Mouse (Mus musculus) megakaryocyte-erythroid progenitor cell, adult 5-6 weeks (primary cell): Measurements from ENCODE around the gene Trappc2l. TPM values are rescaled to one million over a fixed set of nuclear protein-coding genes. Genes with fewer than 3 reads are reported as not detected.
"Not testable (repeated sequence)": the region's sequence is repeated elsewhere in the genome, so short reads cannot be mapped to it uniquely, and the experiment has no call there.

Source experiments
- ATAC-seq: replicated peaks from 2 replicates; pipeline ENCODE4 v1.8.0; 2016; ENCODE audit warnings: mild to moderate bottlenecking, inconsistent platforms; ENCODE audit not compliant: severe bottlenecking, poor library complexity, low FRiP score, low TSS enrichment
- total RNA-seq, 2 experiments: library from RNA; stranded (forward) in 1 of 2; stranded (reverse) in 1 of 2; fragments of 200-1000, 215-1000 nt in 1 of 2; fragments of >200 nt in 1 of 2; fragmentation: Nextera tagmentation in 1 of 2; gene quantifications; 2 replicates each; pipeline ENCODE4 v1.2.3; 2014 to 2017

Trappc2l gene
- total RNA-seq, 2 experiments from 2014 or later = 19.6 to 27.7 TPM

DNA sequence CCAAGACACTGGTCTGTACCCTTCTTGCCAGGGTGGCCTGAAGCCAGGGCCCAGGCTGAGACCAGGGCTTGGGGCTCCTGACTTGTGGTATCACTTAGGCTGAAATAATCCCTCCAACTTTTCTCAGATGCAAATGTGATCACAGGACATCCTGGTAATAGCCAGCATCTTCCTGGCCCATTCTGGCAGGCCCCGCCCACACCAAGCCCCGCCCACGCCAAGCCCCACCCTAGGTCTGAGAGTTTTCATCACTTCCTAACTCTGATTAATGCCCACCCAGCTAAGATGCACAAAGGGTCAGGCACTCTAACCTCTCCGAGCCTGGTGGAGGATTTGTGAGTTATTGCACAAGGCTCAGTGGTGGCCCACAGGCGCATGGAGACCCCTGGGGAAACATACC lies 9.0 kb downstream of the Trappc2l start:
- ATAC-seq = no peak

DNA sequence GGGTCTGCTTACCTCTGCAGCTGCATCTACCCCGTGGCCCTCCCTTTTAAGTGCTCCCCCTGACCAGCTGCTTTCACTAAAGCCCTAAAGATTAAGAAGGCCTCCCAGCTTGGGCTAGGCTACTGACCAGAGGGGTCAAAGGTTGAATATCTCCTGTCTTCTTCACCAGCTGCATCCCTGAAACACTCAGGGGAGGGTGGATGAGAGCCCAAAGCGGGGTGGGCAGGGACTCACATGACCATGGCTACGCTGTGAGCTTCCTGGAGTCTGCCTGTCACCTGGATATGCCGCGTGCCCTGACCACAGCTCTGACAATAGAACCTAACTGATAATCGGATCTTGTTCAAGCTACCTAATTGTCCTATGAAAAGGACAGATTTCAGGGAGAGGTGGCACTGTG lies 11.3 kb downstream of the Trappc2l start, which contains the start of gene Pabpn1l:
Gene Pabpn1l, minus strand, starts transcription at position 13 of the 400 bp plus-strand sequence.
- no peak for ATAC-seq

- no peak for ATAC-seq
Observed at GRCm38 (mm10) chr8:122623844-122624642, 12.6 kb downstream of the Trappc2l start.

- no peak for ATAC-seq
Observed at GRCm38 (mm10) chr8:122624653-122625052, 13.2 kb downstream of the Trappc2l start.

DNA sequence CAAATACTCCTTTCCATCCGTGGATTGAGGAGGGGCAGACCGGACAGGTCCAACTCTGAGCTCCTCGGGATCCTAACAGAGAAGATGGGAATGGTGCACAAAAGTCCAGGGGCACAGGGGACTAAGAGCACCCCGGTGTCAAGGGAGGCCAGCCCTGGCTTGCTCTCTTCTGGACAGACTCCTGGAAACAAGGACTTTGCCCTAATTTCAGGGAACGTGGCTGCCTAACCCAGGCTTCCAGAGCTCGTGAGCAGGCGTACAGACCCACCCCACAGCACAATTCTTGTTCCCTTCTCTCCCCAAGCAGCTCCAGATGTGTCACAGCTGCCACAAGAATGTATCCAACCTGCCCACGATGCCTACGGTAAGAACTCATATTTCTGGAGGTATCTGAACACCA lies 14.4 kb downstream of the Trappc2l start:
- no peak for ATAC-seq

DNA sequence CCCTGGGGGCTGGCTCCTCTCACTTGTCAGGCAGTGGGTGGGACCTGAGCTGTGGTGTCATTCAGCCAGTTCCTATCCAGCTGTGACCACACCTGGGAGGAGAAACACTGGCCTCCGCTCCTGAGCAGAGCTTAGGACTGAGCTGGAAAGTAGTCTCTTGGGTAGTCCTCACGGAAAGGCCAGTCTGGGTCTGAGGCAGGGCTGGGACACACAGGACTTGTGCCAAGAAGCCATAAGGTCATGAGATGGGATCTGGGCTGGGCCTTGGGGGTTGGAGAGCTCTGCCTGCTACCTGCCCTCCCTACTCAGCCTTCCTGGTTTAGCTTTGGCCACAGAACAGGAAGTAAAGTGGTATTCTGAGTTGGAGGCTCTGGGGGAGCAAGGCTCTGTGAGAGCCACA lies 15.5 kb downstream of the Trappc2l start:
- 0 out of 2 replicates have a peak, but pooled peaks have one; percentile 5 for ATAC-seq

GRCm38 (mm10) chr8:122629388-122629787 lies 17.9 kb downstream of the Trappc2l start:
- no peak for ATAC-seq

GRCm38 (mm10) chr8:122630696-122631095 lies 19.3 kb downstream of the Trappc2l start:
- ATAC-seq = no peak

DNA sequence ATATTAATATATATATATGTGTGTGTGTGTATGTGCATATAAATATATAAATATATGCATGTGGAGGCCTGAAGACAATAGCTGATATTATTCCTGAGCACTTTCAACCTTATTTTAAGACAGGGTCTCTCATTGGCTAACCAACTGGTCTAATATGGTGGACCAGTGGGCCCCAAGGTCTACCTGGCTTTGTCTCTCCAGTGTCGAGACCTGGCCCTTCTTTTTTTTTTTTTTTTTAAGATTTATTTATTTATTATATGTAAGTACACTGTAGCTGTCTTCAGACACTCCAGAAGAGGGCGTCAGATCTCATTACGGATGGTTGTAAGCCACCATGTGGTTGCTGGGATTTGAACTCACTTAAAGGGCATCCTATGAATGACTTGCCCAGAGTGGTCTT lies 20.7 kb downstream of the Trappc2l start:
- not testable (repeated sequence) for ATAC-seq

- ATAC-seq = no peak
Observed at GRCm38 (mm10) chr8:122633205-122633604, 21.8 kb downstream of the Trappc2l start.

GRCm38 (mm10) chr8:122635878-122636802 lies 24.7 kb downstream of the Trappc2l start:
- ATAC-seq = peak; percentile 56

GRCm38 (mm10) chr8:122636803-122637175 lies 25.3 kb downstream of the Trappc2l start:
- no peak for ATAC-seq

GRCm38 (mm10) chr8:122637230-122637629 lies 25.8 kb downstream of the Trappc2l start:
- ATAC-seq = no peak

DNA sequence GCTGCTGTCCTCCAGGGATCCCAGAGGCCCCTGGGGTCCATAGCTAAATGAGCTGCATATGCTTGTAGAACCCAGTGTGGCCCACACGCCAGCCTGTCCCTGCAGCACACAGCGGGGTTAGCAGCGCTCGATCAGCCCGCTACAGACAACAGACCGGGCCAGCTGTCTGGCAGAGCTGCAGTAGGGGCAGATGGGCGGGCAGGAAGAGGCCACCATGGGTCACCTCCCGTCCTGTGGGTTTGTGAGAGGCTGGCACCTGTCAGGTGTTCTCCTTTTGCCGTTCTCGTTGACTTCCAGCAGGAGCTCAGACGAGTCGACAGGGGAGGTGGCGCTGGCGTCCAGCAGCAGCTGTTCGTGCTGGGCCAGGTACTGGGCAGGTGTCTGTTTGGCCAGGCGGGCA lies 27.2 kb downstream of the Trappc2l start:
- no peak for ATAC-seq

DNA sequence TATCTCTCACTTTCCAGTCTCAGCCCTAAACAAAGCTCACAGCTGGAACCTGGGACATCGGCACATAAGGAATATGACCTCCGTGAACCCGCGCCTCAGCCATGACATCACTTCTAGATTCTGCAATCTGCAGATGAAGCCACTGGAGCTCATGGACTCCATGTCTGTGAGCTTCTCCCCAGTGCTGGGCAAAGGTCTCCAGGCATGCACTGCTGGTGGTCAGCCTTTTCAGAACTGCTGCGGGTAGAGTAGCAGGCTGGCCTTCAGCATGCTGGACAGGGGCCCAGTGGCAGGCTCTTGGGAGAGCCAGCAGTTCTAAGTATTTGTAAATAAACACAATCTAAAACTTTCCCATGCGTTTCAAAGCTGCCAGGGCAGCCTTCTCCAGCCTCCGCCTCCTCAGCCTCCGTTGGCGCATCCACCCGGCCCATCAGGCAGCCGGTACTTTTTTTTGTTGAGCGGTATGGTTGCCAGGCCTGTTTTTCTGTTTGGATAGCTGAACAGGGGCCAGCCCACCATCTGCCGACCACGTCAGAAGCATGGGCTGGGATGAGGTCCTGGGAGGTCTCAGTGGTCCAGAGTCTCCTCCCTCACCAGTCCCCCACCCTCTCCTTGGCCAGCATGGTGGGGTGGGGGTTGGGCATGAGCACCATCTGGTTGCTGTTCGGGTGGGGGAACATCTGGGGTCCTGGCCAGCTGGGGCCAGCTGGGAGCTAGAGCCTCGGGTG lies 28.2 kb downstream of the Trappc2l start:
- ATAC-seq = no peak

- no peak for ATAC-seq
Observed at GRCm38 (mm10) chr8:122640825-122641224, 29.4 kb downstream of the Trappc2l start.

DNA sequence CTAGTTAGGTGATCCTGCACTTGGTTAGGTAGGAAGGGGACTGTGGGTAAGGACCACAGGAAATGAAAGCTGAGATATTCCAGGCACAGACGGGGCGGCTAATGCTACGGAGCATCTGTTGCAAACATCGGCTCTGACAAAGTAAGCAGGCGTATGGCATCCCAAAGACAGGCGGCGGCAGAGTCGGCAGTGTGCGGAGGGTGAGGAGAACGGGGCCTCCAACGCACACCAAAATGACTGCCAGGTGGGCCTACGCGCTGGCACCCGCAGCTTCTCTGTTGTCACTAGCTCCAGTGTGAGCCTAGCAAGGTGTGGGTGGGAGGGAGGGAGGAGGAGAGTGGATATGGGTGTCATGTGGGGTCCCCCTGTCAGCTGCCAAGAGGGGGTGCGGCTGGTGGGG lies 30.0 kb downstream of the Trappc2l start:
- no peak for ATAC-seq

GRCm38 (mm10) chr8:122642071-122642470 lies 30.6 kb downstream of the Trappc2l start:
- ATAC-seq = no peak

- ATAC-seq = no peak
Observed at GRCm38 (mm10) chr8:122644175-122644954, 32.9 kb downstream of the Trappc2l start.
